Mouse (Mus musculus) cerebellum, adult 8-10 months (tissue): ENCODE results near the gene Rin2.
A peak's percentile ranks its signal among the peaks of the same experiment; 100 is the strongest.

ENCODE experiments used
- DNase-seq: peaks from one replicate; pipeline ENCODE4 v3.0.0; 2022

Gene Rin2

GRCm38 (mm10) chr2:145794318-145794954, 119.4 kb downstream of the Rin2 start:
- DNase-seq = peak; percentile 33

DNA sequence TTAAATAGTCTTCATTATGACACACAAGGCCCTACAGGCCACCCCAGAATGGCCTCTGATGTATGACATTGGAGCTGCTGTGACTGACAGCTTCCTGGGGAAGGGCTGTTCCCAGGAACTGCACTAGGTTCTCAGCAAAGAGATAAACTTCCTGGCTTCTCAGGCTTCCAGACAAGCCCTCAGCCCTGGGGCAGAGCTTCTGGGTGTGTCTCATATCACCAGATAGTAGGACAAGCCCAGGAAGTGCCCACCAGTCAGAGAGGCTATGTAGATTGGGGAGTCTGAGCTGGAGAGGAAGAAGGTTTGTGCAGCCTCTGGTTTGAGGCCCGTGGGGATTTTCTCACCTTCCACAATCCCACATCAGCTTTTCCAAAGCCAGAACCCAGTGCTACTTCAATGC, 122.8 kb downstream of the Rin2 start:
- no peak for DNase-seq

- no peak for DNase-seq
These were observed 123.9 kb downstream of the Rin2 start for GRCm38 (mm10) chr2:145798954-145799353.

DNA sequence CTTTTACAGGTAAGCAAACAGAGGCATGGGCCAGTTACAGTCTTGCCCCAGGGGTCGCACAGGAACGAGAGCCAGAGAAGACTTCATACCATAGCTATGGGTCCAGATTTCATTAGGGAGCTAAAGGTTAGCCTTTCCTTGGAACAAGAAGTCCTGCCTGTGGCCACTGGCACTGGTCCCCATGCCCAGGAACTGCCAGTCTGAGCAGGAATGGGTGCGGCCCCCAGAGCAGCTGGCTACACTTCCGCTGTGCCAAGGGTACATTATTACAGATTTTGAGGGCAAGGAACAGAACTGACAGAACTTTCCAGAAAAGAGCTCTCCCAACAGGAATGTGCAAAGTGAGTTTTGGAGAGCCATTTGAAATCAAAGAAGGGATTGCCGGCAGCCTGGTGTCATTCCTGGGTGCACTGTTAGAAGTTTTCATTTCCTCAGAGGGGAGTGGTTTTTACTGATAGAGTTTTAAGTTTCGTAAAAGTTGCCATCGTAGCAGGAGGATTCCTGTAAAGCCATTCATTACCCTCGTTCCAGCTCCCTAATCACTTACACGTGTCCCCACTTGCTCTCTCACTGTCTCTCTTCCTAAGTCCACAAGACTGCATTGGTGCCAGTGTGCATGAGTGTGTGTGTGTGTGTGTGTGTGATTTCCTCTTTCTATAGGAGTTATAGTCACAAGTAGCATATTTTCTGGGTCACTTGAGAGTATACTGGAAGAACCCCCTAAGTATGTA, 126.5 kb downstream of the Rin2 start:
- DNase-seq = no peak

DNA sequence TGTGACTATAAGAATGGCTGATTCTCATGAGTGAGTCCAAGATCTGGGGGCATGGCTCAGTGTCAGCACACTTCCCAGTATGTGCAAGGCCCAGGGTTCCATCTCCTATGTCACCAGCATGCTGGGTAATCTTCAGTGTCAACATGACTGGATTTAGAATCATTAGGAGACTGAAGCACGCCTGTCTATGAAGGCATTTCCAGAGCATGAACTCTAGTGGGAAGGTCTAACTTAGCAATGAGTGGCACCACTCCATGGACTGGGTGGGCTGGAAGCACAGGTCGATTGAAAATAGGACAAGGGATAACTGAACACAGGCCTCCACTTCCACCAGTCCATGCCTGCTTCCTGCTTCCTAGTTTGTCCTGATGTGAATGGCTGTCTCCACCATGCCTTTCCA, 127.6 kb downstream of the Rin2 start:
- no peak for DNase-seq

DNA sequence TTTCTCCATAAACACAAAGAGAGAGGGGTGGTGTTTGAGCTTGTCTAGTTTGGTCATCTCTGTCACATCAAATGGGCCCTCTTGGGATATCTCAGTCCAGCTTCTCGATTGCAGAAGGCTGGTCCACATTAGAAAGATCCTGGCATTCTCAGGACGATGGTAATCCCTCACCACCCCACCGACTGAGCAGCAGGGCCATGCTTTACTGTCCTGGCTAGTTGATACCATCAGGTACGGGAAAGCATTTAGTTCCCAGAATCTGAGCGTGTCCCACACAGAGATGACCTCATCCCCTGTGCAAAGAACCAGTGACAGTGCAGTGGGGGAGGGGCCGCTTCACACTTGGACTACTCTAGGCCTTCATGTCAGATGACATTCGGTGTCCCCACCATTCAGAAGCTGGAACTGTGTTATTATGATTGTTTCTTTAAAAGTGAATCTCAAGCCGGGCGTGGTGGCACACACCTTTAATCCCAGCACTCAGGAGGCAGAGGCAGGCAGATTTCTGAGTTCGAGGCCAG, 128.9 kb downstream of the Rin2 start:
- DNase-seq = no peak

DNA sequence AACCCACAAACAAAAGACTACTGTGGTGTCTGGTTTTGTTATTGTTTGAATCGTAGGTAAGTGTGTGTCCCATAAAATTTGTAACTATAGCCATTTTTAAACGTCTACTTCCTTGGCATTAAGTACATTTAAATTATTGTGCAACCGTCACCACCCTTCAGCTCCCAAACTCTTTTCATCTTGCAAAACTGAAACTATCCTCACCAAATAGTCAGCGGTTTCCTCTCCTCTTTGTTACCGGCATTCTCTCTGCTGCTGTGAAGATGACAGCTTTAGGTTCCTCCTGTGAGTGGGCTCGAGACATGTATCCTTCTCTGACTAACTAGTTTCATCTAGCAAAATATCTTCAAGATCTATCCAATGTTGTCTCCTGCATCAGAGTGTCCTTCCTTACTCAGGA, 129.5 kb downstream of the Rin2 start:
- DNase-seq = no peak

DNA sequence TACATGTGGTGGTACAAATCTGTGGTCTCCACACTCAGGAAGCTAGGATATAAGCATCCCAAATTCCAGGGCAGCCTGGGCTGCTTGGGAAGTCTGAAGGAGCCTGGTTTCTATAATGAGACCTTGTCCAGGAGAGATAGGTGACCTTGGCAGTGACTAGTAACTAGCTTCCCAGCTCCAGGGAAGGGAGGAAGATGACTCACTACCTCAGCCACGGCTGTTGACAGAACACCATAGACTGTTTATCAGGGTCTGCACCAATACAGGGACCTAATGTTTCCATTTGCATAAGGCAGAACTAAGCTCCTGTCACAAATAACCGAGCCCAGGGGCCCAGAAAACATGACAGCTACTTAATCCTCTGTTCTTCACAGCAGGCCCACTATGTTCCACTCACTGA, 132.3 kb downstream of the Rin2 start:
- no peak for DNase-seq

GRCm38 (mm10) chr2:145808251-145808650, 133.2 kb downstream of the Rin2 start:
- no peak for DNase-seq

GRCm38 (mm10) chr2:145808667-145809066, 133.7 kb downstream of the Rin2 start:
- no peak for DNase-seq

GRCm38 (mm10) chr2:145810676-145811075, 135.7 kb downstream of the Rin2 start:
- no peak for DNase-seq

DNA sequence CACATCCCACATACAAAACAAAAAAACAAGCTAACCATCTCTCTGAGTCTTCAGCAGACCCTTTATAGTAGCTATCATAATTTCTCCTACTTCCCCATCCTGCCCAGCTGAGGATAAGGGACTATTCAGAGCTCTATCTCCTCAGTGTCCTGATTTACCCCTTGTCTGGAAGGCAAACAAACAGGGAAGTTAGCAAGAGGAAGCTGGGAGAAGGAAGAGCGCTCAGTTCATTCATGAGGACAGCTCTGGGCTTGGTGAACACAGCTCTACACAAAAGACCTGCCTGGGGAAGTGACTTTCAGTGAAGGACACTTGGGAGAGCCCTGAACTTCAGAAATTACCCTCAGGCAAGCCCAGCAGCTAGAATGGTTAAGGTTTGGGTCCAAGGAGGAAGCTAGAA, 137.8 kb downstream of the Rin2 start:
- DNase-seq = no peak

DNA sequence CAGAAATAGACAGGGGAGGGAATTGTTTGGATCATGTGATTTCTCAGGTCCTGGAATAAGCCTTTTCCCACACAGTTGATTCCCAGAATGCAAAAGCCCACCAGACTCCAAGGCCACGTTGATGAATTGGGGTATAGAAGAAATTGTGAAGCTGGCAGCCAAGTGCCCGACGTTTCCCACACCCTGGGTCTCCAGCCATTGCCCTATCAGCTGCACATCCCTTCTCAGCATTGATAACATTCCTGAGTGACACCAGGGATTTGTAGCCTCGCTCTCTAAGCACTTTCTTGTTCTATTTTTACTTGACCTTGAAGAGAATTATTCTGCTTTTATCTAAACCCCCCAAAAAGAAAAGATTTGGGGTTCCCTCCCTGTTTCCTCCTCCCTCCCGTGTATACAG, 142.2 kb downstream of the Rin2 start:
- no peak for DNase-seq

DNA sequence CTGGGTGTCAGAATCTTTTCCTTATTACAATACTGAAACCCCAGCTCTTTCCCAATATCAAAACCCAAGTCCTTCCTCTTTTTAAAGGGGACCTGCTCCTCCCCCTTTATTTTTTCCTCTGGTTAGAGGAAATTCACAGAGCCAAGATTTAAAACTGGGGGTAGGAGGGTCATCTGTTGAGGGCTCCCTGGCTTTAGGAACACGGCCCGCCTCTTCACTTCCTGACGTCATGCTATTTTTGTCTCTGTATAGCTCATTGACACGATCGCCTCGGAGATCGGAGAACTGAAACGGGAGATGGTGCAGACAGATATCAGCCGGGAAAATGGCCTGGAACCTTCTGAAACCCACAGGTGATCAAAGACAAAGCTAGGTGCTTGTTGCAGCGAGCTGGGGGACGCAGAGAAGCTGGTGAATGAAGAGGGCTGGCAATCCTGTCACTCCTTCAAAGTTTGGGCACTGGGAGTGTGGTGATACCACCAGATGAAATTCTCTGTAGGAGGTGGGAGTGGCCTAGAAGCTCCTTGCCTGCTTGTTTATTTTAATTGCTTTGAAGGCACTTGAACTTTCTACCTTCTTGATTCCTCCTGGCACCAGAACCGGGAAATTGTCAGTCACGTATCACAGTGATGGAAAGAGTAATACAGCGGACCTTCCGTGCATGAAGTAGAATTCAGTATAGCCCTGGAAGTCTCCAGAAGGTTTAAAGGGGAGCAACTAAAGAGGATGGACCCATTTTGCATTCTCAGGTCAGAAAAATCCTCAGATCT, 147.2 kb downstream of the Rin2 start:
- no peak for DNase-seq

DNA sequence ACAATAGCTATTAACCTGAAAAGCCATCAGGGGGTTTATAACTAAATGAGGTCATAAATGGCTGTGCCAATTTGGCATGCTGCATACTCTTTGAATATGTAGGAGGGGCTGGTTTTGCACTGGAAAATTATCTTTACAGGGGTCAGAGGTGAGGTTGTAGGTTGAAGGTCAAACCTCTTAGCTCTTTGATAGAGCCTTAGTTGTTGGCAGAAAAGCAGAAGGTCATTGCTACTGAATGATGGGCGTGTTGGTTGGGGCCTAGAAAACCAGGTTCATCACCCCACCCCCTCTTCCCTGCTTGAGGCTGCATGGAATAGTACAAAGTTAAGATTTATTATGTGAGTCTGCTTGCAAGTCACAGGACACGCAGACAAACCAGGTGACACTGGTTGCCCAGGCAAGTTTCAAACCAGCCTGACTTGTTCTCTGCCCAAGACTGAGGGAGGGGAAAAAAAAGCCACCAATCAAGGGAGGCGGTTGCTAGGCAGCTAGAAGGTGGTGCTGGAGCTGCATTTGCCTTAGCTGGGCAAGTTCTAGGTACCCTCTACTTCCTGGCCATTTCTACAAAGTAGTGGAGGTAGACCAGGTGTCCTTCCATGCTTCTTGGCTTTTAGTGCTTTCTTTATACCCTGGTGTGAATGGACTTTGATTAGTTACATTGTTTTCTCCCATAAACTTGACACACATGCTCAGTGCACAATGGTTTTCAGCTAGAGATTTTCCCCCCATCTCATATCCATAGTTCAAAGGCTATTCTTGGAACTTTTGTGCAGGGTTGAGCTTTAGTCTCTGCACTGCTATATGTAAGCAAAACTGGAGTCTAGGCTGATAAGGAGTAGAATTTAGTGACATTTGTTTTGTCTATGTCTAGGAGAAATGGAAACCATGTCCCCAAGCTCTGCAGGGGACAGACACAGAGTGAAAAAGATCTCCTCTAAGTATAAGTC, 148.0 kb downstream of the Rin2 start:
- DNase-seq = no peak

DNA sequence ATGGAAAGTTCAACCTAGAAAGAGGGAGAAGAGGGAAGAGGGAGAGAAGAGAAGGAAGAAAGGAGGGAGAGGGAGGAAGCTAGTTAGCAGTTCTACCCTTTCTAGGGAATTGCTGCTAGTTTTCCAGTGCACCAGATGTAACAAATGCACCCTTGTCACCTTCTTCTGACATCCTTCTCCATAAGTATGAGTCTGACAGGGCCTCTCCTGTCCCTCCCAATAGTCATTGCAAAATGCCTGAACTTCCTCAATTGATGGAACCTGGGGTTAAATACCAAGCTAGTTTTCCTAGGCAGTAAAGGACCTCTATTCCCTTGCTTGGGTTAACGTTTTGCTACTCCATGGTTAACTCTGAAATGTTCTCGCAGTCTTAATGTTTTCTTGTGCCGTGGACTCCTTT, 149.7 kb downstream of the Rin2 start:
- DNase-seq = no peak

DNA sequence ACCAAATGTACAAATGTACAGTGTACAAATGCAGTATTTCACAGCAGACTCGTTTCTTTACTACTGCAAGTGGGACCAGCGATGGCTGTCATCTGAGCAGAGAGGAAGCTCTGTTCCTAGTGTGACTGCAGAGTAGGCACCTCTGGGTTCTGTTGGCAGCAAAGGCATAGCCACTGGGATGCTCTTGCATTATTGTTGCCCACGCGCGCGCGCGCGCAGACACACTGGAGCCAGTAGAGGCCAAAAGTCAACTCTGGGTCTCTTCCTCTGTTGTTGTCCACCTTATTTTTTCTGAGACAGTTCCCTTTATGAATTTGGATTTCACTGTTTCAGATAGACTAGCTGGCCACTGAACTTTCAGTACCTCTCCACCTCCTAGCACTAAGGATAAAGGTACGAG, 150.2 kb downstream of the Rin2 start:
- no peak for DNase-seq

- DNase-seq = no peak
These were observed 152.9 kb downstream of the Rin2 start for GRCm38 (mm10) chr2:145827930-145828329.

- no peak for DNase-seq
These were observed 153.6 kb downstream of the Rin2 start for GRCm38 (mm10) chr2:145828603-145829002.

- no peak for DNase-seq
These were observed 154.2 kb downstream of the Rin2 start for GRCm38 (mm10) chr2:145829231-145829630.

GRCm38 (mm10) chr2:145830417-145830816, 155.4 kb downstream of the Rin2 start:
- no peak for DNase-seq

- no peak for DNase-seq
These were observed 157.2 kb downstream of the Rin2 start for GRCm38 (mm10) chr2:145831949-145832835.
